Mouse (Mus musculus): Measurements from ENCODE around the gene Dnah8.

DNA sequence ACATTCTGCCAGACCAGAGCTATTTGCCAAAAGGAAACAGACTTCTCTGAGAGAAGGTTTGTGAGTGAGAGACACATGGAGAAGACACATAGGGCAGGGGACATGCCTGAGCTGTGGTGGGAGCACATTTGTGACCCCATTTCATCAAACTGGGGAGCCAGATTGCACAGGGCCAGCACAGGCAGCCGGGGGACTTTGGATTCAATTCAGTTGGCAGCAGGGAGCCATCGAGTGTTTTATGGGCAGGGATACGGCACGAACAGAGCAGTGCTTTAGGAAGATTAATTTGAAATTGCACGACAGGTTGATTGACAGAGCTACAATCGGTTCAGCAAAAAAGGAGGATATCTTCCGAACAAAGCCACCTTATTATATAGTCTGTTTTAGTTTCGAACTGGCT is 180.8 kb downstream of the Dnah8 start:
- TF ChIP-seq POLR2A (IDR thresholded peaks at IDR 0.05; ENCODE audit: borderline replicate concordance, insufficient read depth, low read length), result no peak
- TF ChIP-seq CTCF (IDR thresholded peaks at IDR 0.05; ENCODE audit: borderline replicate concordance, insufficient read depth, low read depth, low read length), result no peak
